Mouse (Mus musculus) heart, embryonic 10.5 days (tissue): ENCODE measurements around the gene Calr3. TPM values are rescaled to one million over a fixed set of nuclear protein-coding genes. Genes with fewer than 3 reads are reported as not detected.

Experiments
- DNase-seq: peaks from one replicate; pipeline ENCODE4 v3.0.0-alpha.2; 2017; ENCODE audit warnings: low spot score
- H3K27ac ChIP-seq: fragments of 300-500 bp; sonication (generic); 2 replicates; pipeline ENCODE4 v1.5.1; 2016; ENCODE audit warnings: mild to moderate bottlenecking
- H3K27me3 ChIP-seq: fragments of 300-500 bp; sonication (generic); 2 replicates; pipeline ENCODE4 v1.6.1; 2016; ENCODE audit warnings: mild to moderate bottlenecking; ENCODE audit not compliant: poor library complexity, insufficient read depth, severe bottlenecking
- H3K36me3 ChIP-seq: fragments of 300-500 bp; sonication (generic); 2 replicates; pipeline ENCODE4 v1.6.1; 2016; ENCODE audit warnings: mild to moderate bottlenecking, moderate library complexity
- H3K4me1 ChIP-seq: fragments of 300-500 bp; sonication (generic); 2 replicates; pipeline ENCODE4 v1.6.1; 2016; ENCODE audit warnings: mild to moderate bottlenecking
- H3K4me3 ChIP-seq: fragments of 300-500 bp; sonication (generic); 2 replicates; pipeline ENCODE4 v1.5.1; 2016; ENCODE audit warnings: mild to moderate bottlenecking, moderate library complexity
- H3K9me3 ChIP-seq: fragments of 300-500 bp; sonication (generic); 2 replicates; pipeline ENCODE4 v1.6.1; 2016; ENCODE audit warnings: mild to moderate bottlenecking, moderate library complexity
- WGBS: fragments of 180-500 bp; shearing (Covaris S2); methylation state at CpG from one replicate; pipeline ENCODE4 v1.1.7; 2016; 5-methylcytosine and 5-hydroxymethylcytosine counted together
- polyA plus RNA-seq: library from polyadenylated mRNA; unstranded; fragments of >200 nt; fragmentation: Nextera tagmentation; extraction: Ambion mirVana; gene quantifications from 2 replicates; pipeline ENCODE4 v1.2.1, GENCODE M21; 2016

The Calr3 gene
- polyA plus RNA-seq, 1 experiment from 2014 or later, result 0.84 TPM

DNA sequence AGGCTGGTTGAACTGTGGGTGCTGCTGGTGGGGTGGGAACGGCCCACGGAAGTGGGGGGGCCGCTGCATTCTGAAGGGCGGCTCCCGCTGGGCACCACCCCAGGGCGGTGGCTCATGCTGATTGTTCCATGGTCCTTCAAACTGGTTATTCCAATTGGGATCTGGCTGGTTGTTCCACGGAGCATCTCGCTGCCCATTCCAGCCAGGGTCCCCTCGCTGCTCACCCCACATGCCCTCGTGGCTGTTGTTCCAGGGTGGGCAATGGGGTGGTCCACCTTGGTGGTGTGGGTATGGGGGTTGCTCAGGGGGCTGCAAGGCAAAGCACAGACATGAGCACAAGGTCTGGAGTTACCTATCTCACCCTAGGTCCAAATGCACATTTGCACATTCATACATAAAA is 20.5 kb upstream of the Calr3 start:
- H3K9me3 ChIP-seq, result no peaks in the 10 kb centered on the region
- no peak overlapping the region for H3K27ac ChIP-seq
- H3K36me3 ChIP-seq, result peaks cover 99% of the 10 kb centered on the region
- no peaks in the 10 kb centered on the region for H3K27me3 ChIP-seq
- 94% methylated on average over 10 of the region's 10 CpGs for WGBS
- no peak for DNase-seq
- no peak overlapping the region for H3K4me3 ChIP-seq
- H3K4me1 ChIP-seq, result no peaks in the 10 kb centered on the region

DNA sequence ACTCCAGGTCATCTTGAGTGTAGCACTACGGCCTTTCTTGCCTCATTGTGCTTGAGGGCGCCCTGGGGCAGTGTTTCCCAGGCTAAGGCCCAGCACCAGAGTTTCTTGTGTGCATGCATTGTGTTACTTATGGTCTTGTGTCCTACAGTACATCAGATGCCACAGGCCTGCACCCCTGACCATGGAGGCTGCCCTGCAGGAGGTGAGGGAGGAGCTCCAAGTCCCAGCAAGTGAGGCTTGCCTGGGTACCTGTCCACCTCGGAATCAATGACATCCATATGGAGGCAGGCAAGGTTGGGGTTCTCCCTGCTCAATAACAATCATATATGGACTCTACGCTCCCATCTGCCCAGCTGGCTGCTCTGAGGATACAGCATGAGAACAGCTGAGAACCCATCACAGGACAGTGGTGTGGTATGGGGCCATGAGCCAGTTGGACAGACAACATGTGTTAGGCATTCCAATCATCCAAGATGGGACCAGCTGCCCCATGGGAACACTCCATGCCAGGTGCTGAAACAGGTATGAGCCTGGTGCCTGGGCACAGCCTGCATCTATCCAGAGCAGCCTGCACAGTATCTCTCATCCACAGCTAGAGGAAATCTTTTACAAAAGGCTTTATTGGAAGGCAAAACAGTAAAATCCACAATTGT is 16.3 kb upstream of the Calr3 start:
- WGBS, result 89% methylated on average over 4 of the region's 4 CpGs
- no peaks in the 10 kb centered on the region for H3K27me3 ChIP-seq
- H3K9me3 ChIP-seq, result no peaks in the 10 kb centered on the region
- no peak overlapping the region for H3K4me3 ChIP-seq
- no peak for DNase-seq
- peaks cover 77% of the 10 kb centered on the region for H3K36me3 ChIP-seq
- no peak overlapping the region for H3K27ac ChIP-seq
- H3K4me1 ChIP-seq, result 0 out of 2 replicates have a peak, but pooled peaks cover 6% of the 10 kb centered on the region

DNA sequence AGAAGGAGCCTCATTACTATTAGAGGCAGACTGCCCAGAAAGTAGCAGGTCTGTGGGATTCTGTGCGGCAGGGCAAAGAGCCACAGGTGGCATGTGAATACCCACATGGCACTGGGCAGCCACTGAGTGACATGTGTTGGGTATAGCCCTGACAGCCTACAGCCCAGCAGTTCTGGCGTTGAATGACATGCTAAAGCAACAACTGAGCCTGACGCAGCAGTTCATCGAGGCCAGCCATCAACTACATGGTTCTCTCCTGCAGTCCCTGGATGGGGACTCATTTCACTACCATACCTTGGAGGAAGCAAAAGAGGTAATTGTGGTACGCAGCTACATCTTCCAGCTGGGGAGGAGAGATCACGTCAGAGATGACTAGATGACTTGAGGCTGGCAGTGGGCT is 14.8 kb upstream of the Calr3 start:
- H3K4me3 ChIP-seq, result no peak overlapping the region
- H3K36me3 ChIP-seq, result peaks cover 77% of the 10 kb centered on the region
- no peak overlapping the region for H3K27ac ChIP-seq
- DNase-seq, result no peak
- H3K4me1 ChIP-seq, result 0 out of 2 replicates have a peak, but pooled peaks cover 8% of the 10 kb centered on the region
- no peaks in the 10 kb centered on the region for H3K27me3 ChIP-seq
- no peaks in the 10 kb centered on the region; the same call in 1 of the 2 replicates for H3K9me3 ChIP-seq
- 82% methylated on average over 6 of the region's 6 CpGs for WGBS

DNA sequence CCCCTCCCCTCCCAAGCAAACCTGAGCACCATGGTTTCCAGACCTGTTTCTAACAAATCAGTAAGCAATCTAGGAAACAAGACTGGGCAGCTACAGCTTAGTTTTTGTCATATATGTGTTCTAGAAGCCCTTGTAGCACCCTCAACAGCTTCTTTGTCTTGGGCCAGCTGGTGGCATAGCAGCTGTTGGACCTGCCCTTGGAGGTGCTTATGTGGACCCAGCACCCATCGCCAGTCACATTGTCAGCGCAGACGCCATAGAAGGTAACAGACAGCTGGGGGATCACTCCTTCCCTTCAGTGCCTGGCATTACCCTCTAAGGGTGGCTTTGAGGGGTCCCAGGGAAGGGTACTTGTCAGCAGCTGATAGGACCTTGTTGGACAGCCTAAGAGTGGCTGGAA is 14.1 kb upstream of the Calr3 start:
- no peak for DNase-seq
- 0 out of 2 replicates have a peak, but pooled peaks cover 8% of the 10 kb centered on the region for H3K4me1 ChIP-seq
- 88% methylated on average over 3 of the region's 3 CpGs for WGBS
- peaks cover 77% of the 10 kb centered on the region for H3K36me3 ChIP-seq
- no peaks in the 10 kb centered on the region for H3K27me3 ChIP-seq
- H3K4me3 ChIP-seq, result no peak overlapping the region
- H3K9me3 ChIP-seq, result no peaks in the 10 kb centered on the region; the same call in 1 of the 2 replicates
- no peak overlapping the region for H3K27ac ChIP-seq

DNA sequence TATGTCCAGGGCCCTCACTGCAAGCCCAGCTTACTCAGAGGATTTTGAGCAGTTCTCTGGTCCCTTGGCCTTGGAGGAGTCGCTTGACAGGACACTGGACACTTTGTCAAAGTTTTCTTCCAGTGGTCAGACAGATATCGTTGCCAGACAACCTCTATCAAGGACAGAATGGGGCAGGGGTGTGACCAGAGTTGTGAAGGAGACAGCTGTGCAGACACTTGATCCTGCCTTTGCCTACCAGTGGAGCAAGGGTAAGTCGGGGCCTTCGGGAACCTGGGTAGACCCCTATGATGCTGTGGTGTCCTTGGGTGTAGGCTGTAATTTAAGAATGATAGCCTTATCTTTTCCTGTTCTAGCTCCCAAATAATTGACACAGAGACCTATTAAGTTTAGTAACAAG is 11.6 kb upstream of the Calr3 start:
- Histone ChIP-seq H3K27ac (no peak overlapping the region), H3K4me3 (no peak overlapping the region), H3K27me3 (no peaks in the 10 kb centered on the region), H3K4me1 (peaks cover 14% of the 10 kb centered on the region; the same call in 1 of the 2 replicates), H3K36me3 (peaks cover 70% of the 10 kb centered on the region), H3K9me3 (no peaks in the 10 kb centered on the region; the same call in 1 of the 2 replicates)
- WGBS, result 67% methylated on average over 4 of the region's 4 CpGs
- no peak for DNase-seq

DNA sequence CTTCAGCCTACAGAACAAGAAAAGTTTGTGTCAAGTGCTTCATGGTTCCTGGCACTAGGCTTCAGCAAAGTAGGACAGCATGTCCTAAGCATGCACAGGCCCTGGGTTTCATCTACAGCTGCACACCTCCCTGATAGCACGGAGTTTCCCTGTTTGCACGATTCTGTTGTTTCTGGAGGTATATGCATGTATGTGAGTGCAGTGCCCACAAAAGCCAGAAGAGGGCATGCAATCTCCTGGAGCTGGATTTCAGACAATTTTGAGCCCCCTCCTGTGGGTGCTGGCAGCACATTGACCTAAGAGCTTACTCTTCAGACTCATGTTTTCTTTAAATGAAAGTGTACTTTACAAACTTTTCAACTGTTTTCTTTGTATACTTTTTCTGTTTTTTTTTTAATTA is 10.2 kb upstream of the Calr3 start:
- no peaks in the 10 kb centered on the region for H3K27me3 ChIP-seq
- H3K36me3 ChIP-seq, result peaks cover 70% of the 10 kb centered on the region
- DNase-seq, result no peak
- H3K4me3 ChIP-seq, result no peak overlapping the region
- WGBS, result 98% methylated on average over 2 of the region's 2 CpGs
- no peaks in the 10 kb centered on the region; the same call in 1 of the 2 replicates for H3K9me3 ChIP-seq
- peaks cover 14% of the 10 kb centered on the region; the same call in 1 of the 2 replicates for H3K4me1 ChIP-seq
- H3K27ac ChIP-seq, result no peak overlapping the region

DNA sequence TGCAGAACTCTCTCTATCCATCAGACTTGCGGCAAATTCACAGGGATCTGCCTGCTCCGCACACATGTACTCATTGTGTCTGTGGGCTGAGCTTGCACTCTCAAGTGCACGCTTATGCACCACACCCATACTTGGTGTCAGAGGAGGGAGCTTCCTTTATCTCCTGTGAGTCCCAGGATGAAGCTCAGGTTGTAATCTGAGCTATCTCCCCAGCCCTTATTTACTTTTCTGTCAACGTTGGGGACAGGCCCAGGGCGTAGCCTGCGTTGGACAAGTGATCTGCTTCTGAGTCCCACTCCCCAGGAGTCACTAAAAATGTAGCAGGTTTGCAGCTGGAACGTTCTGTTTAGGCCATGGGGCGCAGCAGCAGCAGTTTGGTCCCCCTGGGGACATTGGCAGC is 7.8 kb upstream of the Calr3 start:
- DNase-seq, result no peak
- WGBS, result 61% methylated on average over 8 of the region's 8 CpGs
- peaks cover 67% of the 10 kb centered on the region for H3K36me3 ChIP-seq
- H3K9me3 ChIP-seq, result no peaks in the 10 kb centered on the region; the same call in 1 of the 2 replicates
- H3K27ac ChIP-seq, result no peak overlapping the region
- no peaks in the 10 kb centered on the region for H3K27me3 ChIP-seq
- H3K4me3 ChIP-seq, result no peak overlapping the region
- H3K4me1 ChIP-seq, result peaks cover 14% of the 10 kb centered on the region; the same call in 1 of the 2 replicates

DNA sequence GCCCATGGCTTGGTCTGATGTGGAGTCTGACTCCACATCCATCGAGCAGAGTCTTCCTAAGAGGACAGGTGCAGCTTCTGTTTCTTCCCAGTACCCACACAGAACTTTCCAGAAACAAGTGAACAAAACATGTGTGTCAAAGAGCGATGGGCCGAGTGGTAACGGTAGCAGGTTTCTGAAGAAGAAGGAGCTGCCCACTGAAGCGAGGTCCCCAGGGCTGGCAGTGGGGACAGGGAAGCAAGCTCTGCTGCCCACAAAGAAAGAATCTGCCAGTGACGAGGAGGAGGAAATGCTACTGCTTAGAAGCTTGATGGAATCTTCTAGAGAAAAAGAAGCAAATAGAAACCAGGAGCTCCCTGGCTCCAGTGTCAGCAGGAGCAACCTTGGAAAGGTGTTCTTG is 1.4 kb upstream of the Calr3 start:
- Histone ChIP-seq H3K36me3 (peaks cover 22% of the 10 kb centered on the region), H3K27me3 (no peaks in the 10 kb centered on the region), H3K4me3 (no peak overlapping the region), H3K9me3 (no peaks in the 10 kb centered on the region), H3K27ac (no peak overlapping the region), H3K4me1 (peaks cover 10% of the 10 kb centered on the region)
- DNase-seq, result no peak
- WGBS, result 90% methylated on average over 6 of the region's 6 CpGs

DNA sequence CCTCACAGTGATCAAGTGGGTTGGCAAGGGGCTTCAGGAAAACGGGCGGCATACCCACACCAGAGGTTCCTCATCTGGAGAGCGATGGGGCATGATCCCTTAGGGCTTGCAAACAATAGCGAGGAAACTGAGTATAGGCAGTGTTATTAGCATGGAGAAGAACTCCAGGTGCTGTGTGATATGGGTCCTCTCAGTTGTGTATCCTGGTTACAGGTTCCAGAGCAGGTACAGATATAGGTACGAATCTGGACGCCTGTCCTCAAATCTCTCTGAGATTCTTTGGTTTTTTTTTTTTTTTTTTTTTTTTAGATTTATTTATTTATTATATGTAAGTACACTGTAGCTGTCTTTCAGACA is 302 bp upstream of the Calr3 start:
- peak overlapping the region; percentile 89 for H3K27ac ChIP-seq
- WGBS, result 39% methylated on average over 6 of the region's 6 CpGs

DNA sequence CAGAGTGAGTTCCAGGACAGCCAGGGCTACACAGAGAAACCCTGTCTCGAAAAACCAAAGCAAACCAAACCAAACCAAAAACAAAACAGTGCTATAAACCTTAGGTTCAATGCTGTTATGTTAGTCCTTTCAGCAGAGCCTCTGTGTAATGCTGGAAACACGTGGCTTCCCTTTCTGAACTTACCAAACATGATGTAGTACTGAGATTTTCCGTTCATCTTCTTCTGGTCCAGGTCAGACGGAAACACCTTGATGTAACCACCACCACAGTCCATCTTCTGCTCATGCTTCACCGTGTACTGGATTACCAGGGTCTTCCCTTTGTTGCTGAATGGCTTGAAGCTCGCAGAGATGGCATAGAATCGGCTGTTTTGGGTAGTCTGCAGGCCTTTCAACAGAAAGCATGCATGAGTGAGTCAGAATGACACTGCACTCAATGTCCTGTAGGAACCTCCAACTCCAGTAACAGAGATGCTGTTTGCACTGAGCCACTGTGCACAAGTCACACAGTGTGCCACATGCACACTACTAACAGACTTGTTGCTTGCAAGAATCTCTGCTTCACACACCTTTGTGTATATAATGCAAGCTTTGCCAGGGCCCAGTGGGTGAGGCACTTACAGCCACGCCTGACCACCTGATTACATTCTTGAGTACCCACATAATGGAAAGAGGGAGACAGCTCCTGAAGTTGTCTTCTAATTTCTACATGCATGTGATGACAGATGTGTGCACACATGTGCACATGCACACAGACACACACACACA is 5.2 kb downstream of the Calr3 start:
- Histone ChIP-seq H3K36me3 (no peaks in the 10 kb centered on the region), H3K27ac (no peak overlapping the region), H3K27me3 (no peaks in the 10 kb centered on the region), H3K4me1 (peaks cover 9% of the 10 kb centered on the region), H3K9me3 (no peaks in the 10 kb centered on the region), H3K4me3 (no peak overlapping the region)
- WGBS, result 73% methylated on average over 8 of the region's 8 CpGs
- no peak for DNase-seq

More for the DNA sequence above, 302 bp upstream of the Calr3 start:
- Histone ChIP-seq H3K4me3 (peak overlapping the region; percentile 60), H3K36me3 (peaks cover 11% of the 10 kb centered on the region), H3K27me3 (no peaks in the 10 kb centered on the region), H3K4me1 (peaks cover 10% of the 10 kb centered on the region), H3K9me3 (no peaks in the 10 kb centered on the region)
- DNase-seq, result no peak

DNA sequence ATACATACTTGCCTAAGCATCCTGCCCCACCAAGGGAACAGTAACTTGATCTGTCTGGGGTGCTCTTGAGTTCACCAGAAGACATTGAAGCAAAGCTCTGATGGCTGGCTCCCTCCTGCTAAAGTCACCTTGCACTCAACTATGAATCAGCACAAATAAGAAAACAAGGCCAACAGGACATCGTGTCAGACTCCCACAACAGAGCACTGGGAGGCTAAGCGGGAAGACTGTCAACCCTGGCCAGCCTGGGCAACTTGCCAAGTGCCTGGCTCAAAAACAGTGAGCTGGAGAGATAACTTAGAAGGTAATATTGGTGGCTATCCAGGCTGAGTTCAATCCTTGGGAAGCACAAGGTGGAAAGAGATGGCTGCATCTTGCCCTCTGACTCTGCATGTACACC is 8.7 kb downstream of the Calr3 start:
- Histone ChIP-seq H3K4me3 (no peak overlapping the region), H3K36me3 (no peaks in the 10 kb centered on the region), H3K4me1 (peaks cover 5% of the 10 kb centered on the region; the same call in 1 of the 2 replicates), H3K27ac (no peak overlapping the region), H3K9me3 (no peaks in the 10 kb centered on the region), H3K27me3 (no peaks in the 10 kb centered on the region)
- WGBS, result 23% methylated on average over 2 of the region's 2 CpGs
- DNase-seq, result no peak

DNA sequence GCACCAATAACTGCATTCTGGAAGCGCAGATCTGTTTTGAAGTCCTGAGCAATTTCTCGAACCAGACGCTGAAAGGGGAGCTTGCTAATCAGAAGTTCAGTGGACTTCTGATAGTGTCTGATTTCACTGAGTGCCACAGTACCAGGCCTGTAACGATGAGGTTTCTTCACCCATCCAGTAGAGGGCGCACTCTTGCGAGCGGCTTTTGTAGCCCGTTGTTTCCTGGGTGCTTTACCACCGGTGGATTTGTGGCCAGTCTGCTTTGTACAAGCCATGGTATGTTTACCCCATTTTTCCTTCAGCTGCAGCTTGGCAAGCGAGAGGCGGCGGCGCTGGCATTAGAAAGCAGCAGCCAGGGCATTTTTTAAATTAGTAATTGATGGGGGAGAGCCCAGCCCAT is 14.0 kb downstream of the Calr3 start:
- Histone ChIP-seq H3K4me1 (no peaks in the 10 kb centered on the region; the same call in 1 of the 2 replicates), H3K9me3 (no peaks in the 10 kb centered on the region), H3K4me3 (no peak overlapping the region), H3K36me3 (no peaks in the 10 kb centered on the region), H3K27ac (no peak overlapping the region), H3K27me3 (no peaks in the 10 kb centered on the region)
- no peak for DNase-seq
- WGBS, result 45% methylated on average over 13 of the region's 13 CpGs

DNA sequence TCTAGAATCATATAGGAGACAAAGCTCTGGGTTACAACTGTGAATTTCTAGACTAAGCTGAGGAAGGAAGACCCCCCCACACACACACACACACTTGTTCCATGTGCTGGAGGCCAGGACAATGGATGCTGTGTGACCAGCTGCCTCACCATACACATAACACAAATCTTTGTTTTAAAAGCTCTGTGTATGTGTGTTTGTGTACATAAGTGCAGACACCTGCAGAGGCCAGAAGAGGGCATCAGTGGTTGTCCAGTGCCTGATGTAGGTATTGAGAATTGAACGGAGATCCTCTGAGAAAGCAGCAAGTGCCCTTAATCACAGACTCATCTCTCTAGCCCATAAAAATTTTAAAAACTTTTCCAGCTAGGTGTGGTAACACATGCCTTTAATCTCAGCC is 20.7 kb downstream of the Calr3 start:
- 74% methylated on average over 1 of the region's 1 CpGs for WGBS
- Histone ChIP-seq H3K27me3 (no peaks in the 10 kb centered on the region), H3K36me3 (peaks cover 6% of the 10 kb centered on the region; the same call in 1 of the 2 replicates), H3K9me3 (no peaks in the 10 kb centered on the region), H3K4me3 (no peak overlapping the region), H3K4me1 (peaks cover 33% of the 10 kb centered on the region), H3K27ac (no peak overlapping the region)
- DNase-seq, result no peak
